Mouse (Mus musculus): Measurements from ENCODE around the gene Mpp2. TPM values are rescaled to one million over a fixed set of nuclear protein-coding genes. Genes with fewer than 3 reads are reported as not detected.

The Mpp2 gene
- polyA plus RNA-seq, 1 experiment from 2014 or later: 6.9 TPM

DNA sequence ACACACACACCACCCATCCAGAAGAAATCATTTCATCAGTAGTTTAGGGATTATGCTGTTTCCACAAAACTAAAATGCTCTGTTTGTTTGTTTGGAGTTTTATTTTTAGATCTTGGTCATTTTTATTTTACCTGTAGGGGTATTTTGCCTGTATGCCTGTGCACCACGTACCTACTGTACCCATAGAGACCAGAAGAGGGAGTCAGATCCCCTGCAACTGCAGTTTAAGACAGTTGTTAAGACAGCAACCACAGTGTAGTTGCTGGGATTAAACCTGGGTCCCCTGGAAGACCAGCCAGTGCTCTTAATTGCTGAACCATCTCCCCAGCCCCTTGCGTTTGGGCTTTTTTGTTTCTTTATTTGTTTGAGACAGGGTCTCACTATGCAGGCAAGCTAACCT is 19.3 kb downstream of the Mpp2 start:
- Histone ChIP-seq H3K9ac (no peak overlapping the region), H3K4me1 (peaks cover 4% of the 10 kb centered on the region; the same call in 1 of the 2 replicates), H3K9me3 (no peaks in the 10 kb centered on the region), H3K27ac (no peak overlapping the region), H3K27me3 (peaks cover 4% of the 10 kb centered on the region; the same call in 1 of the 2 replicates), H3K4me2 (no peak overlapping the region), H3K36me3 (no peaks in the 10 kb centered on the region), H3K4me3 (no peak overlapping the region)
- ATAC-seq (ENCODE audit: borderline replicate concordance, extremely low read depth, low FRiP score, low TSS enrichment): no peak
- 52% methylated on average over 2 of the region's 2 CpGs for WGBS

DNA sequence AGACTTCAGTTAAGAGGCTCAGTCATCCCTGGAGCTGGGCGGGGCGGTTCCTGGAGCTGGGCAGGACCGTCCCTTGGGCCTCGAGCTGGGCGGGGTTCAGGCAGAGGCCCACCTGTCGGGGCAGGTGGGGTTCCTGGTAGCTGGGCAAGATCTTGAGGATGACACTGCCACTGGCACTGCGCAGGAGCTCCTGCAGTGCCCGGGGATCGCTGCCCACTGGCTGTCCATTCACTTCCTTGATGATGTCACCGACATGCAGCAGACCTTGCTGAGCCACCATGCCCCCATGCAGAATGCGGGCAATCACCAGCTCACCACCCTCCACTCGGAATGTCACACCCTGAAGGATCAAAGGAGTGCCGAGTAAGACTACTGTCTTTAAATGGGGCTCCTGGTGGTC is 25.2 kb downstream of the Mpp2 start:
- Histone ChIP-seq H3K9ac (no peak overlapping the region), H3K27ac (no peak overlapping the region), H3K4me3 (no peak overlapping the region), H3K27me3 (no peaks in the 10 kb centered on the region; the same call in 1 of the 2 replicates), H3K4me2 (no peak overlapping the region), H3K36me3 (no peaks in the 10 kb centered on the region), H3K4me1 (peaks cover 12% of the 10 kb centered on the region), H3K9me3 (no peaks in the 10 kb centered on the region)
- no peak for ATAC-seq (ENCODE audit: borderline replicate concordance, extremely low read depth, low FRiP score, low TSS enrichment)
- 72% methylated on average over 13 of the region's 13 CpGs for WGBS

GRCm38 (mm10) chr11:102061941-102062473 is 26.3 kb downstream of the Mpp2 start:
- Histone ChIP-seq H3K9me3 (no peaks in the 10 kb centered on the region), H3K4me1 (peaks cover 12% of the 10 kb centered on the region), H3K27ac (no peak overlapping the region), H3K9ac (no peak overlapping the region), H3K36me3 (no peaks in the 10 kb centered on the region), H3K27me3 (no peaks in the 10 kb centered on the region; the same call in 1 of the 2 replicates), H3K4me2 (peak overlapping the region; percentile 85; the same call in 1 of the 2 replicates), H3K4me3 (no peak overlapping the region)
- no peak for ATAC-seq (ENCODE audit: borderline replicate concordance, extremely low read depth, low FRiP score, low TSS enrichment)
- WGBS: 34% methylated on average over 16 of the region's 16 CpGs

GRCm38 (mm10) chr11:102061236-102061940 is 26.9 kb downstream of the Mpp2 start:
- WGBS: 4% methylated on average over 23 of the region's 23 CpGs
- Histone ChIP-seq H3K4me1 (peaks cover 12% of the 10 kb centered on the region), H3K27ac (no peak overlapping the region), H3K9ac (no peak overlapping the region; the same call in 1 of the 2 replicates), H3K27me3 (no peaks in the 10 kb centered on the region; the same call in 1 of the 2 replicates), H3K9me3 (no peaks in the 10 kb centered on the region), H3K36me3 (no peaks in the 10 kb centered on the region), H3K4me2 (peak overlapping the region; percentile 85), H3K4me3 (peak overlapping the region; percentile 37)
- no peak for ATAC-seq (ENCODE audit: borderline replicate concordance, extremely low read depth, low FRiP score, low TSS enrichment)

DNA sequence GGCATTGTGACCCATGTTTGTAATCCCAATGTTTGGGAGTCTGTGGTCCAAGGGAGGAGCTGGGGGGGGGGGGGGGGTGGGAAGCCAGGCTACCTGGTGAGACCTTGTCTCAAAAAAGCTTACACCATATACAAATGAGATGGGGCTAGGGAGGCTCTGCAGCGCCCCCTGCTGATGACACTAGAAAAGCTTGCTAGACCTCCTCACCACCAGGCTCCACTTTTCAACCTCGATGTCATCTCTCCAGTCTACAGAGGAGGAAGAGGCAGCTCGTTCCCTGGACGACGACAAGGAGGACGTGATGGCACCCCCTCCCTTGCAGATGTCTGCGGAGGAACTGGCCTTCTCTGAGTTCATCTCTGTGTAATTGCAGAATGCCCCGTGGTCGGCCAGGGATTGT is 34.5 kb downstream of the Mpp2 start:
- H3K4me2 ChIP-seq: no peak overlapping the region
- no peaks in the 10 kb centered on the region for H3K9me3 ChIP-seq
- 24% methylated on average over 9 of the region's 9 CpGs for WGBS
- no peaks in the 10 kb centered on the region for H3K36me3 ChIP-seq
- H3K4me1 ChIP-seq: peaks cover 3% of the 10 kb centered on the region; the same call in 1 of the 2 replicates
- no peak overlapping the region for H3K4me3 ChIP-seq
- H3K27me3 ChIP-seq: no peaks in the 10 kb centered on the region
- no peak overlapping the region for H3K27ac ChIP-seq
- ATAC-seq (ENCODE audit: borderline replicate concordance, extremely low read depth, low FRiP score, low TSS enrichment): no peak
- no peak overlapping the region for H3K9ac ChIP-seq

DNA sequence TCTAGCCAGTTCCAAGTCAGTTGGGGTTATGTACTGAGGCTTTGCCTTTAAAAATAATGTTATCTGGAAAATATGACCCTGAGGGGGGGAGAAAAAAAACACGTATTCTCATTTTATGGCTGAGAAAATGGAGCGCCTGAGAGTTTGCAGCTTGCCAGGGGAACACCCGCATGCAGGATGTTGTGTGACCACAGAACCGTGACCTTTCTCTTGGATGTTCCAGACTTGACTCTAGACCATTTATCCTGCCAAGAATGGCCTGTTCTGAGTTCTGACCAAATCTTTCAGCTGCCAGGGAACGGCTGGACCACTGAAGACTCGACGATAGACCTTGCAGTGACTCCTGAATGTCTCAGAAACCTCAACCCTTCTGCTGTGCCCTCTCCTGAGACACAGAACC is 35.1 kb downstream of the Mpp2 start:
- H3K27me3 ChIP-seq: no peaks in the 10 kb centered on the region
- no peak overlapping the region for H3K9ac ChIP-seq
- 63% methylated on average over 7 of the region's 7 CpGs for WGBS
- H3K9me3 ChIP-seq: no peaks in the 10 kb centered on the region
- peaks cover 3% of the 10 kb centered on the region; the same call in 1 of the 2 replicates for H3K4me1 ChIP-seq
- no peak overlapping the region for H3K27ac ChIP-seq
- no peak for ATAC-seq (ENCODE audit: borderline replicate concordance, extremely low read depth, low FRiP score, low TSS enrichment)
- H3K4me3 ChIP-seq: no peak overlapping the region
- no peak overlapping the region for H3K4me2 ChIP-seq
- no peaks in the 10 kb centered on the region for H3K36me3 ChIP-seq

DNA sequence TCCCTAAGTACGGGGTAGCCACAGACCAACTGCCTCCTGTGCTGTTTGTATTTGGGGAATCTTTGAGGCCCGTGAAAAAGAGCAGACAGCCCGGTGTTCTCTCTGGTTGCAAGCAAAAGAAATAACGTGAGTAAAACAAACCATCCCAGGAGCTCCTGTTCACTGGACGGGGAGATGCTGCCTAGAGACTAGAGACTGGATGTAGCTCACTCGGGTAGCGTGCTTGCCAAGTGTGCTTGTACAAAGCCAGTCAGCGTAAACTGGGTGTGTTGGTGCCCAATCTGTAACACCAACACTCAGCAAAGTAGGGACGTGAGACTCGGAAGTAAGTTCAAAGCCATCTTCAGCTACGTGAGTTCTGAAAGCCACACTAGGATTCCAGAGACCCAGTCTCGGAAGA is 35.6 kb downstream of the Mpp2 start:
- no peak overlapping the region for H3K4me3 ChIP-seq
- H3K4me2 ChIP-seq: no peak overlapping the region
- H3K27me3 ChIP-seq: no peaks in the 10 kb centered on the region
- no peaks in the 10 kb centered on the region for H3K36me3 ChIP-seq
- H3K4me1 ChIP-seq: peaks cover 3% of the 10 kb centered on the region; the same call in 1 of the 2 replicates
- no peak for ATAC-seq (ENCODE audit: borderline replicate concordance, extremely low read depth, low FRiP score, low TSS enrichment)
- no peak overlapping the region for H3K9ac ChIP-seq
- no peak overlapping the region for H3K27ac ChIP-seq
- 80% methylated on average over 12 of the region's 12 CpGs for WGBS
- no peaks in the 10 kb centered on the region for H3K9me3 ChIP-seq

- Histone ChIP-seq H3K4me2 (no peak overlapping the region), H3K4me3 (no peak overlapping the region), H3K4me1 (peaks cover 3% of the 10 kb centered on the region; the same call in 1 of the 2 replicates), H3K9me3 (no peaks in the 10 kb centered on the region), H3K9ac (no peak overlapping the region), H3K36me3 (no peaks in the 10 kb centered on the region), H3K27me3 (no peaks in the 10 kb centered on the region), H3K27ac (0 out of 2 replicates have a peak overlapping the region, but pooled peaks have one; percentile 29)
- WGBS: 22% methylated on average over 4 of the region's 4 CpGs
- no peak for ATAC-seq (ENCODE audit: borderline replicate concordance, extremely low read depth, low FRiP score, low TSS enrichment)
These were observed 36.4 kb downstream of the Mpp2 start for GRCm38 (mm10) chr11:102051954-102052353.

DNA sequence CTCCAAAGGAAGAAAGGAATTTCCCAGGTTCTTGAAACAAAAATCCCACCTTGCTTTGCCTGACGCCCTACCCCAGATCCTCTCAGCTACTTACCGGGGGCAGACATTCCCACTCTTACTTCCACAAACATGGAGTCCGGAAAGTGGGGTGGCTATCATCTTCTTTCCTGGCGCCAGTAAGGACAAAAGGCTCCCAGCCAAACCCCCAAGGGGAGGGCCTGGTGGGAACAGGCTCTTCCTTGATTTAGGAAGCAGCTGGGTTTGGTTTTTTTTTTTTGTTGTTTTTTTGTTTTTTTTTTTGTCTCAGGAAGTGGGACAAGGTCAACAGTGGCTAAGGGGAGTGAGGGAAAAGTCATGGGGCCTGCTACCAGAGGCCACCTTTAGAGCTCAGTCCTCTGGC is 36.8 kb downstream of the Mpp2 start:
- H3K9me3 ChIP-seq: no peaks in the 10 kb centered on the region
- no peaks in the 10 kb centered on the region for H3K36me3 ChIP-seq
- H3K4me3 ChIP-seq: no peak overlapping the region
- H3K4me1 ChIP-seq: peaks cover 3% of the 10 kb centered on the region; the same call in 1 of the 2 replicates
- H3K27me3 ChIP-seq: no peaks in the 10 kb centered on the region
- H3K27ac ChIP-seq: peak overlapping the region; percentile 29; the same call in 1 of the 2 replicates
- no peak overlapping the region for H3K9ac ChIP-seq
- WGBS: 58% methylated on average over 4 of the region's 4 CpGs
- H3K4me2 ChIP-seq: no peak overlapping the region
- no peak for ATAC-seq (ENCODE audit: borderline replicate concordance, extremely low read depth, low FRiP score, low TSS enrichment)

DNA sequence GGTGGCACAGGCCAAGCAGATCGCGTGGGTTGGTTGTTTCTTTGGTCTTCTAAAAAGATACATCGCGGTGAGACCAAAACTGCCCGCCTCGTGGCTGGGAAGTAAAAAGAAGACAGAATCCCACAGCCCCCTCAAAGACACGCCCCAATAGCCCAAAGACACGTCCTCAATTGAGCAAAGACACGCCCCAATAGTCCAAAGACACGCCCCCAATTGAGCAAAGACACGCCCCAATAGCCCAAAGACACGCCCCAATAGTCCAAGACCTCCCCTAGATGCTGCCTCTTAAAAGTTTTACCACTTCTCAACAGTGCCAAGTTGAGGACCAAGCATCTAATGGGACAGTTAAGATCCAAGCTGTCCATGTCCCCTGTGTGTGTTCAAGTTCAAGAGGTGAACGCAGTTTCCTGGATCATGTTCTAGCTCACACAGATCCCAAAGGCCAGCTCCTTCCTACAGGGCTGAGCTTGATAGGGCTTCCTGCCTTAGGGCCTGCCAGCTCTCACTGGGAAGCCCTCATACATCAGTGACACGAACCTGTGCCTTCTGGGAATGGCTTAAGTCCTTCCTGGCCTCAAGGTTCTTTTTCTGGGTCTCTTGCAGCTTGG is 38.3 kb downstream of the Mpp2 start:
- no peak overlapping the region for H3K4me2 ChIP-seq
- peaks cover 3% of the 10 kb centered on the region; the same call in 1 of the 2 replicates for H3K4me1 ChIP-seq
- no peaks in the 10 kb centered on the region for H3K36me3 ChIP-seq
- H3K27me3 ChIP-seq: no peaks in the 10 kb centered on the region
- no peak overlapping the region for H3K4me3 ChIP-seq
- H3K9me3 ChIP-seq: peaks cover 4% of the 10 kb centered on the region; the same call in 1 of the 2 replicates
- no peak overlapping the region for H3K27ac ChIP-seq
- no peak overlapping the region for H3K9ac ChIP-seq
- 56% methylated on average over 14 of the region's 14 CpGs for WGBS
- ATAC-seq (ENCODE audit: borderline replicate concordance, extremely low read depth, low FRiP score, low TSS enrichment): no peak

- no peak overlapping the region for H3K4me2 ChIP-seq
- H3K4me1 ChIP-seq: peaks cover 3% of the 10 kb centered on the region; the same call in 1 of the 2 replicates
- H3K4me3 ChIP-seq: no peak overlapping the region
- no peaks in the 10 kb centered on the region for H3K27me3 ChIP-seq
- no peak overlapping the region for H3K9ac ChIP-seq
- H3K36me3 ChIP-seq: no peaks in the 10 kb centered on the region
- WGBS: 79% methylated on average over 9 of the region's 9 CpGs
- no peak overlapping the region for H3K27ac ChIP-seq
- peaks cover 4% of the 10 kb centered on the region; the same call in 1 of the 2 replicates for H3K9me3 ChIP-seq
- ATAC-seq (ENCODE audit: borderline replicate concordance, extremely low read depth, low FRiP score, low TSS enrichment): no peak
These were observed 41.7 kb downstream of the Mpp2 start for GRCm38 (mm10) chr11:102046607-102047006.

DNA sequence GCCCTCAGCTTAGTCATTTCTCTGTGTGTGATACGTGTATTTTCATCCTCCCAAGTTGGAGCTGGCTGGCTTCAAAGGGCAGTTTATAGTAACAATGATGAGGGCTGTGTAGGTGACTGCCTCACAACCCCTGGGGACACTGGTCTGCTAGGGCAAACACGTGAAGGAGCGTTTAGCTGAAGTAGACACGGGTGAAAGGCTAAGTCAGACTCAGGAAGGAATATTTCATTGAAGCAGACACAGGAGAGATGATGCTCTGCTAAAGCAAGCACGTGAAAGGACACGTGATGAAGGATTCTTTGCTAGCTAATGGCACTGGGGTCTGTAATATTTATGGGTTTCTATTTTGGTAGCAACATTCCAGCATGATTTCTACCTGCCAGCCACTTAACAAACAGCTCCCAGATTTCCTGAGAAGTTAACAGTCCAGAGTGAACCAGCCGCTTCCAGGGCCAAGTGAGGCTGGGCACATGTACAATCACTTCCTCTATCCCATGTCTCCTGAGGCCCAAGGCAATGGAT is 43.6 kb downstream of the Mpp2 start:
- 81% methylated on average over 7 of the region's 7 CpGs for WGBS

More for the DNA sequence above, 43.6 kb downstream of the Mpp2 start:
- Histone ChIP-seq H3K4me3 (no peak overlapping the region), H3K9ac (no peak overlapping the region), H3K27ac (no peak overlapping the region), H3K4me1 (peaks cover 2% of the 10 kb centered on the region; the same call in 1 of the 2 replicates), H3K27me3 (no peaks in the 10 kb centered on the region), H3K36me3 (no peaks in the 10 kb centered on the region), H3K9me3 (peaks cover 4% of the 10 kb centered on the region; the same call in 1 of the 2 replicates), H3K4me2 (no peak overlapping the region)
- ATAC-seq (ENCODE audit: borderline replicate concordance, extremely low read depth, low FRiP score, low TSS enrichment): no peak

Data from lung, embryonic 15.5 days (tissue).